Mouse (Mus musculus) liver, adult 2 months (tissue): ENCODE measurements around the gene Gpr55.

ENCODE experiments used
- CTCF ChIP-seq: fragments of 200-500 bp; IDR thresholded peaks from 2 replicates; pipeline ENCODE4 v1.5.1; 2011; ENCODE audit warnings: low read depth, low read length, control low read depth
- POLR2A ChIP-seq: fragments of 200-500 bp; IDR thresholded peaks from 2 replicates; pipeline ENCODE4 v1.6.1; 2011; ENCODE audit warnings: low read length, control low read depth; ENCODE audit not compliant: insufficient read depth; ENCODE audit errors: extremely low read depth

GRCm38 (mm10) chr1:85902108-85902561 lies 58.7 kb downstream of the Gpr55 start:
- TF ChIP-seq CTCF = no peak
- no peak for TF ChIP-seq POLR2A
